Mouse (Mus musculus) MEL (cell line): Measurements from ENCODE around the gene Lrba.

ENCODE experiments used
- CTCF ChIP-seq, 3 experiments: IDR thresholded peaks in 2 of 3; conservative IDR thresholded peaks in 1 of 3; 2 replicates each; pipeline ENCODE4 v1.5.1; 2011 to 2012; ENCODE audit warnings: low read length in 3 of 3, low read depth in 2 of 3, mild to moderate bottlenecking in 2 of 3, improper control_type of control experiment in 1 of 3, inconsistent platforms in 1 of 3, mixed read lengths in 1 of 3, moderate library complexity in 1 of 3; ENCODE audit not compliant: control insufficient read depth in 1 of 3, insufficient read depth in 1 of 3, poor library complexity in 1 of 3, severe bottlenecking in 1 of 3
- POLR2AphosphoS5 ChIP-seq: IDR thresholded peaks from 2 replicates; pipeline ENCODE4 v1.6.1; 2012; ENCODE audit warnings: low read depth, borderline replicate concordance, mild to moderate bottlenecking, inconsistent platforms, low read length, moderate library complexity, mixed read lengths
- ZNF384 ChIP-seq: IDR thresholded peaks from 2 replicates; pipeline ENCODE4 v1.6.1; 2012; ENCODE audit warnings: low read depth, mild to moderate bottlenecking, inconsistent platforms, low read length, improper control_type of control experiment

DNA sequence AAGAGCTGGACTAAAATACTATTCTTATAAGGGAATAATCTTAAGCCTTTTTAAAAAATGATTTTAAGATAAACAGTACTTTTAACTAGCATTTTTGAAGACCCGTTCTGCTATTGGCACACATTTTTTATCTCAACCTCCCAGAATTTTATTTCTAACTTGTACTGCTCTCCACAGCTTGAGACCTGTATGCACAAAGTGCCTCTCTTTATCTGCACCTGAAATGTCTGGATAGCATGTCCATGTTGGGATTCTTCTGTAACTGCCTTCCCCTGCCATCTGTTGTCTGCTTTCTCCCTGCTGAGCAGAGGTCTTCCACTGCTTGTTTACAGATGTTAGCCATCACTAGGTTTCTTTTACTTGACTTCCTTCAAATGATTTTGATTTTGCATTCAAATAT lies 202.3 kb downstream of the Lrba start:
- TF ChIP-seq ZNF384, result no peak
- no peak for TF ChIP-seq POLR2AphosphoS5
- TF ChIP-seq CTCF (IDR thresholded peaks at IDR 0.05 in 2 of 3, conservative IDR thresholded peaks at IDR 0.05 in 1 of 3; ENCODE audit: control insufficient read depth in 1 of 3, insufficient read depth in 1 of 3, low read depth in 2 of 3, low read length in 3 of 3, poor library complexity in 1 of 3, severe bottlenecking in 1 of 3), result no peak
